Mouse (Mus musculus): ENCODE measurements around the gene Spast.
A peak's percentile ranks its signal among the peaks of the same experiment; 100 is the strongest.

The Spast gene

DNA sequence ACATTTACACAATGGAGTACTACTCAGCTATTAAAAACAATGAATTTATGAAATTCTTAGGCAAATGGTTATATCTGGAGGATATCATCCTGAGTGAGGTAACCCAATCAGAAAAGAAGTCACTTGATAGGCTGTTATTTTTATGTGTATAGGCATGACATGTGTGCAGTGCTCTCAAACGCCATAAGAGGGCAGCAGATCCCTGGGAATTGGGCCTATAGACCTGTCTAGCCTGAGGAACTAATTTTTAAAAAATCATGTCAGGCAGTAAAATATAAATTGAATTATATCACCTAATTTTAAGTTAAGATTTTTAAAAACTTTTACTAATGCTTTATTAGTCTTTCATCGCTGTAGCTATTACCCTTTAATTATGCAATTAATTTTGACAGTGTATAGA is 10.6 kb upstream of the Spast start:
- peak; percentile 54 for DNase-seq

DNA sequence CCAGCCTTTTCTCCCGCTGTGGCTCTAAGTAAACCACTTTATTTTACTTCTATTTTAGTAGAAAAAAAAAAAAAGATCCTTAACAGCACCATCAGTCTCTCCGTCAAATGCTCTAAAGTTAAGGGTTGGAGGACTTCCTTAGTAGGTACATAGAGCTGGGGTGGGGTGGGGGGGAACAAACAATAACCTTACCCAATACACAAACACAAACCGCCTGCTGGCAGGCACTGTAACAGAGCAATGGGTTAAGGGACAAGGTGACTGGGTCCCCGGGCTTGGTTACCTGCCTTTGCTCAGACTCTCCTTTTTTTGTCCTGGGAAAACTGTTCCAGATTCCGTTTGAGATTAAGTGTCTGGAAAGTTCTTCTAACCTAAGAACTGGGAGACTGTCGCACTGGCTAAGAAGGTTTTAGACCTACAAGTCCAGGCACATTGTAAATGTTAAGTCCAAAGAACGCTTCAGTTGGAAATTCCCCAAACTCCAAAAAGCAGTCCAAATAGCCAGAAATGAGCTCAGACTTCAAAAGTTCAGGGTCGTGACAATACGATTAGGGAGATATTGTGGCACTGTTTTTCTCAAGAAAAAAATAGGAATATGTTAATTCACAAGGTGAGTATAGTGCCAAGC is 7.6 kb upstream of the Spast start:
- no peak for DNase-seq

DNA sequence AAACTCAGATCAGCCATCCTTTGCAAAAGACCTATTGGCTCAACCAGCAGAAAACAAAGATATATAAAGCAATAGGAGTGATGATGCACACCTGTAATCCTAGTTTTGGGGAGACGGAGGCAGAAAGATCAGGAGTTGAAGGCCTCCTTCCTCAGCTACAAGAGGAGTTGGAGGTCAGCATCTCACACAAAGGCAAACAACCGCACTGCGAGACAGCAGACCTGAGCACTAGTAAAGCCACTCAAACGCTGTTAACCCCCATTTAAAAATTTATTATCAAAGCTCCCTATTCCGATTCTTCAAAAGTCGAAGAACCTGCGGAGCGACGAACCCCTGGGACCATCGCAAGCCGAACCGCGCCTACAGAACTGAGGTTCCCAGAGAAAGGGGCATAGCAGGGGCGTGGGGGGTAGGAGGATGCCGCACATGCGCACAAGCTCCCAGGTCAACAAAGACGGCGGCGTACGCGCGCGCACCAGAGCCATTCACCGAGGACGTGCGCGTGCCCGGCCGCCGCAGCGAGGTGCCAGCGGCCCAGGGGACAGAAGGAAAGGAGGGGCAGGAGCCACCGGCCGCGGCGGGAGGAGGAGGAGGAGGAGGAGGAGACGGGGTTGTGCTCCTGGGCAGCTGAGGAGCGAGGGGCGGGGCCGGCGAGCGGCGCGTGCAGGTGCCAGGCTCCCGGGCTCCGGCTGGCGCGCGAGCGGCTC is 409 bp upstream of the Spast start:
- DNase-seq, result peak; percentile 97

DNA sequence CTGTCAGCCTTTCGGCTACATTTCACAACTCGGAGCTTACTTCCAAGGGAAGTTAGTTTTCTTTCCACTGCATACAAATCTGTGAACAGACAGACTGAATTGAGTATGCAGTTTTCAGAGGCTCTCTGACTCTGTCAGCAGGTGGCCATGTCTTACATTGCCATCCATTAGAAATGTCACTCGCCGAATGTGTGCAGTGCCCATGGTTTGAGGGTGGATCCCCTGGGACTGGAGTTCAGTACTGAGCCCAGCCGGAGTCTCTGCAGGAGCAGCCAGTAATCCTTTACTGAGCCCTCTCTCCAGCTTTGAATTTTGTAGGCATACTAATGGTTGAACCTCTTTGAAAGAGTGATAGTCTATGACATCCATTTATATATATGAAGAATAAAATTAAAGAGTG is 2.4 kb downstream of the Spast start:
- DNase-seq, result peak; percentile 41

DNA sequence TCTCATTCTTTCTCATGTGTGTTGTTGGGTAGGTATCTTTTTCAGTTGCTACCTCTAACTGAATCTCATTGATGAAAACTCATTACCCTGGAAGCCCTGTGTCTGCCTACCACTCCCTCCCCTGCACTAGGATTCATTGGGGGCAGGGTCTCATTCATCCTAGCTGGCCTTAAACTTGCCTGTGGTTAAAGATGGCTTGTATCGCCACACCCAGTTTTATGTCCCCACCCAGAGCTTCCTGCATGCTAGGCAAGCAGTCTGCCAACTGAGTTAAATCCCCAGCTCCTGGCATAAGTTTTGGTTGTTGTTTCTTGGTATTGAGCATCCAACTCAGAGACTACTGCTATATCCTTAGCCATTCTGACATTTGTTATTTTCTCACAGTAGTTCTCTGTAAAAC is 24.8 kb downstream of the Spast start:
- no peak for DNase-seq

DNA sequence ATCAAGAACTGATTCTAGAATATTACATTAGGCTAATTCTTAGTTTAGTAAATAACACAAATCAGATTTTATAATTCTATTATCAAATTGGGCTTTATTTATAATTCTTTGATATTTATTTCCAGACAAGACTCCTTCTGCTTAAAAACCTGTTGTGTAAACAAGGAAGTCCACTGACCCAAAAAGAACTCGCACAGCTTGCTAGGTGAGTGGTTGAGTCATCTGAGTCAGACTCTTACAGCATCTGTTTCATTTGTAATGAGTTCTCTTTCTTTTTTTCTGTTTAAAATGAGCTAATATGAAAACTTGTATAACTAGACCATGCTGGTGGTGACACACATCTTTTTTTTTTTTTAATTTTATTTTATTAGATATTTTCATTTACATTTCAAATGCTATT is 38.1 kb downstream of the Spast start:
- DNase-seq, result no peak

DNA sequence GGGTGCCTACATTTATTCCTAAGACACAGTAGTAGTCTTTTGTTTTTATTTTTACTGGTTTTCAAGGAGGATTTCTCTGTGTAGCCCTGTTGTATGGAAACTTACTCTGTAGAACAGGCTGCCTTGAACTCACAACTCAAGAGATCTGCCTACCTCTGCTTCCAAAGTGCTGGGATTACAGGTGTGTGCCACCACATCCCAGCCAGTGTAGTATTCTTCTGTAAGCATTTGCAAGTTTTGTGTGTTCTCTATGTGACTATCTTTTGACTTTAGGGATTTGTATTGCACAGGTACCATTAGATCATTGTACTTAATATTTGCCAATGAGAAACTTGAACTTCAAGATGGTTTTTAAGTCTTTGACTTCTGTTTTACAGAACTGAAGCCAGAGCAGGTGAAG is 47.9 kb downstream of the Spast start:
- no peak for DNase-seq

DNA sequence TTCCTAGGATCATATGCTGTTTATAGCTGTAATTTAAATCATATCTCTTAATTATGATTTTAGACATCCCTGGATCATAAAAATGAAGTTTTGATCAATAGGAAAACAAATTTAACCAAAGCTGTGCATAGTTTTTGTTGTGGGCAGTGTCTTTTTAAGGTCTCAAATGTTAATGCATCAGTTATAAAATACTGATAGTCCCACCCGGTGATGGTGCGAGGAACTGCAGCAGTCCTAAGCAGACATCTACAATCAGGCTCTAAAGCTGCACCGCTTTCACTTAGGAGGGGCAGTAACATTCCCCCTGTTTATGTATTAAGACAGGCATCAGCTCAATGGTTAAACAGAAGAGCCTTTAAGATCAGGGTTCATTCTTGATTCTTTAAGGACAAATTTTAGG is 51.1 kb downstream of the Spast start:
- DNase-seq, result peak; percentile 5

DNA sequence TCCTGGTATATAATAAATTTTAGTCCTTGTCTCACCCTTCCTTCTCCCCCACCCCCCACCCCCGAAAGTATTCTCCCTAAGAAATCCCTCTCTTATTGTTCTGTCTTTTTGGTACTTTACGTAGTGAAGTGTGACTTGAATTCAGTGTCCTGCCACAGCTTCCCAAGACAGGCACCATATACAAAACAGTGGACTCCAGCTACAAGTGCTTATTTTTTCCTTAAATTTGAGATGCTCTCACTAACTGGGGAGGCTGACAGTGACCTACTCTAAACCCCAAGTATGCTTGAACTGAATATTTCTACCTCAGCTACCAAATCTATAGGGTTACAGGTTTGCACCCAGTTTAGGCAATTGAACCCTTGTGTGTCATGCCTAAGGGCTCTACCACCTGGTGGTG is 55.6 kb downstream of the Spast start:
- DNase-seq, result no peak

DNA sequence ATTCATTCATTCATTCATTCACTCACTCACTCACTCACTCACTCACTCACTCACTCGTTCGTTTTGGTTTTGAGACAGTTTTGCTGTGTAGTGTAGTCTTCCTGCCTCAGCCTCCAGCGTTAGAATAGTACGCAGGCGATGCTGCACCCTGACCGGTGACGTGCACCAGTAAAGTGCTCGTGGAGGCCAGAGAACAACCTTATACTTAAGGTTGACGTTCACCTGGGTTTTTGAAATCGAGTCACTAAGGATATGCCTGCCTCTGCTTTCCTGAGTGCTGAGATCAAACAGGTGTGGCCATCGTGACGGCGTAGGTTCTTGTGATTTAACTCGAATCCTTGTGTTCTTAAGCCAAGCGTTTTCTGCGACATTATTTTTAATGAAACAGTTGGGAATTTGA is 56.1 kb downstream of the Spast start:
- peak; percentile 12 for DNase-seq

DNA sequence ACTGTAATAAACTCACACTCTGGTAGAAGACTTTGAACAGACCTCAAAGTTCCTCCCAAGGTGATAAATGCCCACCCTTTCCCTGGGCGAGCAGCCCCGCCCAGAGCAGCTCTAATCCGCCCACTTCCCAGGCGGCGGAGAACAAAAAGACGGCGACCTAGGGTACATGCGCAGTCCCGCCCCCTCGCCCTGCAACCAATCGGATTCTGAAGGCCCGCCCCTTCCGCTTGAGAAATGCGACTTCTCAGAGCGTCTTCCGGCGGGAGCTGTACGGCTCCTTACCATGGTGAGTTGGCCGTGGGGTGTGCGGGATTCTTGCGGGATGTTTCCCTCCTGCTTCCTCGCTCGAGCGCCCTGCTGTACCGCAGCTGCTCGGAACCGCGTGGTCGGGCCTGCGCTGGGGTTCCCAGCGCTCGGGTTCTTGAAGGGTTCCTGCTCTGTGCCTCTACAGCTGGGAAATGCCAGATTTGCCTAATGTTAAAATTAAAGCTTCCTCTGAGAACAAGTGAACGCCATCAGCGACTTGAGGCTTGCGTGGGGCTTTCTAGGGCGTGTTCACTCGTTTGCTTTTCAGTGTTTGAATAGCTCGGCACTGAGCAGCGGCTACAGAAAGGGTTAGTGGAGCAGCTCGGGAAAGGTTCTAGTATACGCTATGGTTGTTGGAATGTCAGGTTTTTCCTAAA is 56.7 kb downstream of the Spast start, which contains the start of gene Slc30a6:
Slc30a6 (plus strand) TSS at position 226 of the 683 bp plus-strand sequence.
- peak; percentile 99 for DNase-seq

DNA sequence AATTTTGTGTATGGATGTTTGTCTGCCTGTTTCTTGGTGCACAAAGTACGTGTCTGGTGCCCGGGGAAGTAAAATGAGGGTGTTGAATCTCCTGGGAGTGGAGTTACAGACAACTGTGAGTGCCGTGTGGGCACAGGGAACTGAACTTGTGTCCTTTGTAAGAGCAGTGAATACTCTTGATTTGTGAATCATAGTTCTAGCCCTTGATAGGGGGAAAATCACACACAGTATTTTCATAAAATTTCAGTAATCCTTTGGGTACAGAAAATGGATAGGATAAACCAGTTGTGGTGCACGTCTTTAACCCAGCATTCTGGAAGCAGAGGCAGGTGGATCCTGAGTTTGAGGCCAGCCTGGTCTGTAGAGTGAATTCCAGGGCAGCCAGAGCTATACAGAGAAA is 58.0 kb downstream of the Spast start:
- no peak for DNase-seq

DNA sequence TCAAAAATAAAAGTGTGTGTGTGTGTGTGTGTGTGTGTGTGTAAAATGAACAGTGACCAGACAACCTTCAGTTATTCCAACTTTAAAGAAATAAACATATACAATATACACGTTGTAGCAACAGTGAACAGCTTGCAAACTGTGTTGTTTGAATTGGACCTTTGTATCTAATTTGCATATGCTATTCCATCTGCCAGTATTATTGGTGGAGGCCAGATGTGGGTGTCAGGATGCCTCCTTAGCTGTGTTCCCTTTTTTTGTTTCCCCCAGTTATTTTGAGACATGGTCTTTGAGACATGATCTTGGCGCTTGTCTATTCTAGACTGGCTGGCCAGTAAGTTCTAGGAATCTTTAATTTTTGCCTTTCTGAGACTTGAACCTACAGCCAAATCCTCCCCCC is 58.4 kb downstream of the Spast start:
- no peak for DNase-seq

DNA sequence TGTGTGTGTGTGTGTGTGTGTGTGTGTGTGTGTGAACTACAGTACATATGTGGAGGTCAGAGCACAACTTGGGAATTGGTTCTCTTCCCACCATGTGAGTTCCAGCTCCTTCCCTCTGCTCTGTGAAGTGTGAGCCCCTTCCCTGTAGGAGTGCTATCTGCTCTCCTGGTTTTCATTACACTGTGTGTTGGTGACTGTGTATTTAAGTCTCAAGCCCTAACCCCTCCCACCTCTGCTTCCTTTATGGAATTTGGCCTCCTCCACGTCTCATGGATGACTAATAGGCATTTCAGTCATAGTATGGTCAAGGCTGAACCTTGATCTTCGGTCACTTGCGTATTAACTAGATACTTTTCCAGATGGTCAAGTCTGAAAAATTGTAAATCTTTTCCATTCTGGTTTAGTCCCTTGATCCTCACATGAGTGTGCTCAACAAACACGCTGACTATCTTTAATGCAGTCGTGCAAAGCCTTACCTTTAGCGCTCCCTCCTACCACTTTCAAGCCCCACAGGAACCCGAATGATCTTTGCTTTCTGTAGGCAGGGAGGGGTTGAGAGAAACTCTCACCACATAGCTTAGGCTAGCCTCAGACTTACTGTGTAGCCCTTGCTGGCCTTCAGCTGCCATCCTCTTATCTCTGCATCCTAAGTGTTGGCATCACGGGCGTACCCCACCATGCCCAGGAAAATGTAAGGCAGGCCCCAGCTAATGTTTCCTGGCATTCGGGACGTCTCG is 63.9 kb downstream of the Spast start:
- no peak for DNase-seq

DNA sequence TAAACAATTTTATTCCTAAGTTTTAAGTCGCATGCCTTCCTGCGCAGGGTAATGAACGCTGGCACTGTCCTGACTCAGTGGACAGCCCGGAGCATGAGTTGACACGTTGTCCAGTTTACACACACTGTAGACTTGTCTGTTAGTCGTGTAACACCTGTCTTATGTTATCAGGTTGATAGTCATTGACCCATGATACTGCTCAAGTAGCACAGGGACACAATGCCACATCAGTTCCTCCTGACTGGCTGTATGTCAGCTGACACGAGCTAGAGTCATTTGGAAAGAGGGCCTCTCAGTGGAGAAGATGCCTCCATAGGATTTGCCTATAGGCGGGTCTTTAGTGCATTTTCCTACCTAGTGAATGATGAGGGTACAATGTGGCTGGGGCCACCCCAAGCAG is 67.7 kb downstream of the Spast start:
- no peak for DNase-seq

DNA sequence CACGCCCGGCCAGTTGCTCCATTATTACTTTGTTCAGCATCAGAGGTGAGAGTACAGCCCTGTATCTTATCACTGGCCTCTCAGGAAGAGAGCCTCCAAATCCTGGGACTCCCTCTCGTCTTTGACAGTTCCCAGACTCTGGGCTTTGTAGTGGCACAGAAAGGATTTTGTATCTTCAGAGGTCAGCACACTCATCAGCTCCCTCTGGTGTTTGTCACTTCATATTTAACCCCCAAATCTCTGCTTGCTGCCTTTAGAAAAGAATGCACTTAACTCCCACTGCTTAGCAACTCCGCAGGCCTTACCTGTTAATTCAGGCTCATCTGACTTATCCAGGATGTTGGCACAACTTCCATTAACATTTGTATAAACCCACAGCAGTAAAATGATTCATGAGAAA is 70.9 kb downstream of the Spast start:
- peak; percentile 33 for DNase-seq

DNA sequence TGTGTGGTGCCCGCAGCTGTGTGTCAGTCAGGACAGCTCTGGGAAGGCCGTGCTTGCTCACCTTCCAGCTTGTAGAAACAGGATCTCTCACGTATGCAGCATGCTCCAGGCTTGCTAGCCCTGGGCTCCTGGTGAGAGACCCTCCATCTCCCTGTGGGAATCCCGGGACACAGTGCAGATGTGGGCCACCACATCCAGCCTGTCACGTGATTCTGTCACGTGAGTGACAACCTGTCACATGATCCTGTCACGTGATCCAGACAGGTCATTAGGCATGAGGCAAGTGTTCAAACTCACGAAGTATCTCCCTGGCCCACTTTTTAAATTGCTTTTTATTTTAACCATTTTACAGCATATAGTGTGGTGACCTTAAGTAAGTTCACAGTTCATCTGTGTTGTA is 74.5 kb downstream of the Spast start:
- no peak for DNase-seq

DNA sequence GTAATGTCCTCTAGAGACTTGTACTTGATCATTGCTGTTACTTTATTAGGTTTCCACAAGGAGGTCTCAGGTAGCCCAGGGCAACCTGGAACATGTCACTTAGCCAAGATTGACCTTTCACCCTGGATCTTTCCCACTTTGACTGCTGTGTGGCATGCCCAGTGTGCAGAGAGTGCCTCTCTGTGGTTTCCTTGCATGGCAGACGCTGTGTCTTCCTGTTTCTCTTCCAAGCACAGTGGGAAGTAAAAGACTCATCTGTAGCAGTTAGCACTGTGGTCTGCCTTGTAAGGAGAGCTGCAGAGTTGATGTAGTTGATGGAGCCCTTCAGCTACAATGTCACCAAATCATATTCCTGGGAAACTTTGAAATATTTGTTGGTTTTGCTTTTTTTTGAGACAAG is 75.9 kb downstream of the Spast start:
- no peak for DNase-seq

DNA sequence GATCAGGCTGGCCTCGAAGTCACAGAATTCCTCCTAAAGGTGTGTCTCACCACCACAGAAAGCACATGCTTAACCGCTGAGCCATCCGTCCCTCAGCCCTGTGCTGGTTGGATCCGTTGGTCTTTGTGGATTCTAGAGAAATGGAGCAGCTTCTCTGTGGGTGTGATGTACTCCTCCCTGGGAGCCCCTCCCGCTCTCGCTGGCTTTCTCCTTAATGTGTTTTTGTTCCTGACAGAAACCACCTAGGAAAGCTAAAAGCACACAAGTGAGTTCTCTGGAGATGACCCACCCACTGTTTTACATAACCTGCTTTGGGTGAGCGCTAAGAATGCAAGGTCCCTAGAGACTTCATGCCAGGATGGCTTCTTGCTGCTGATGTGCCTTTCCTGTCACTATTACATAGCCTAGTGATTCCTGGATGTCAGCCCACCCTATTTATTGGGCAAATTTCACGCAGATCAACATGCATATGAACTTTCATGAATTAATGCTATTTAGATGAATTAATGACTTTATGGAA is 78.1 kb downstream of the Spast start:
- no peak for DNase-seq

DNA sequence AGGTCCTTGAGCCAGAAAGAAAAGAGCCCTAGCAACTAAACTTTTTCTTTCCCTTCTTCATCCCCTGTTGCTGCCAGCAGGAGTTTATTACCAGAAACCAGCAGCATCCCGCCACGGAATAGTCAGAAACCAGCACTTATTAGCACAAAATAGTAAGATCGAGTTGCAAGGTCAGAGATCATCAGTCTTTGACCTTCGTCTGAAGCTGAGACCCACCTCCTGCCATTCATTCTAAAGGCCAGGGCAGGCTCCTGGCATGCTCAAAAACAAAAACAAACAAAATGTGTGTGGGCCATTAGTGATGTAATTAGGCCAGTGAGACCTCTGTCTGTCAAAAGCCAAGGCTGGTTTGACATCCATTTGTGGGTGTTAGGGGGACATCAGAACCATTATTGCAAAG is 79.4 kb downstream of the Spast start:
- DNase-seq, result peak; percentile 11

DNA sequence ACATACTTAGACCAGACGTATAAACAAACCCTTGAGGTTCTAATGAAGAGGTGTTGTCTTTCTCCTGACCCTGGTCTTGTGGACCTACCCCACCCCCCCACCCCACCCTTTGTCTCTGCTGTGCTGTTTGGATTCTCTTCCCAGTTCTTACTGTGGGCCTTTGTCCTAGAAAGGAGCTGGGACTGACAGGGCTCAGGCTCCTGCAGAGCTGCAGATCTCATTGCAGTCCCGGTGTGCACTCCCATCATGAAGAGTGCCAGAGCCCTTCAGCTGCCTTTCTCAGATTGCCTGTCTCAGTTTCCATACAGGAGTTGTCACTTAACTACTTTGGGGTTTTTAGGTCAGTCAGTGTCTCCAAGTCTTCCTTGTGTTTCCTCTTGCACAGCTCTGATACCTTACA is 81.9 kb downstream of the Spast start:
- DNase-seq, result no peak

DNA sequence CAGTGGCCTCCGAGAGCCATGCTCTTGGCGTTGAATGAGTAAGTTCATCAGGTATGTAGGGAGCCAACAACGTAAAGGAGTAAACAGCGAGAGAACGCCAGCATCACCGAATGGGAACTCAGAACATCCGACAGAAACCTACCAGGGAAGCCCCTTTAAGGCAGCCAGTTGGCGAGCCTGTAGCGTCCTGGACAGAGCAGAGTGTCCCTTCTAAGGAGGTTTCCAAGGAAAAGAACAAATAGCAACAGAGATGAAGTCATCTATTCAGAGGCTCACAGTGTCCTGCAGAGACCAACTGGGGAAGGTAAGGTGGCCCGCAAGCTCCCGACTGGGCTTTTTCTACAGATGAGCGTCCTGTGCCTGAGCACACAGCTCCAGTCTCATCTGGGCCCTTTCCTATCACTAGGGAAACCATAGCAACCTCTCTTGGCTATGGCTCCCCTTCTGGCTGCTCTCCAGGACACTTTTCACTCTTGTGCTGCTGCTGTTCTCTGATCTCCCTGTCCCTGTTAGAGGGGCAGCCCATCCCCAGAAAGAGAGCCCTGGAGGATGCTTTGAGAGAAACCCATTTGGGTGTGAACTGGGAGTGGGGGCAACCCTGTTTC is 85.7 kb downstream of the Spast start:
- DNase-seq, result no peak

DNA sequence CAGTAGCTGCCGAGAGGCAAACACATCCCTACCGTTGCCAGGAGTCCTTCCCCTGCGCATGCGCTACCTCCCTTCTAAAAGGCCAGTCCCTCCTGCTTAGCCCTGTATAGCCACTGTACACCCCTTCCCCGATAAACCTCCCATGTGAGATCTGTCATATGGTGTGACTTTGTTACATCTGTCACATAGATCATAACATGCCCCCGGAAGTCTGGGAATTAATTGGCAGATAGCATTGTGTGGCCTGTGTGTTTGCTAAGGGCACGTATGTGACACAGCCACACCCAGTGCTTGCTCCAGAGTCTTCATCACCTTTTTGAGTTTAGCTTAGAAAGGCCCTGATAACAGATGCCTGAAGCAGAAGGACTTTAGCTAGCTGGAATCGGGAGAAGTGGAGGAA is 91.3 kb downstream of the Spast start:
- no peak for DNase-seq

Data from embryo, embryonic 11 days (tissue).